In genomic region chr6:36819784-36820050, GRCm38 (mm10) we compare ENCODE assay signal across 11 mouse cellular contexts. TPM values are rescaled to one million over a fixed set of nuclear protein-coding genes. Genes with fewer than 3 reads are reported as not detected.
DNase-seq lines count a peak whose midpoint lies in the region; ATAC-seq and TF ChIP-seq lines count a peak whose summit lies in the region.
"Had no signal": no experiment of that assay in that cellular context is flagged by ENCODE, and none has a peak within 500 bp of the region (broad histone marks: within the 10 kb centered on the region; RNA-seq: fewer than 3 reads in every experiment).

No protein-coding gene starts in this region.

- no peak for ATAC-seq in heart, embryonic 16.5 days (replicated peaks; ENCODE audit: extremely low read depth, insufficient read depth, low FRiP score)
- ATAC-seq in neural tube, embryonic 13.5 days (ENCODE audit: low read depth): no peak
- no peak; the same call in 1 of the 2 replicates for ATAC-seq in limb, embryonic 14.5 days (ENCODE audit: low FRiP score, low read depth)

- H3K9ac ChIP-seq in heart, embryonic 16.5 days (ENCODE audit: low read length): 0 out of 2 replicates have a peak overlapping the region, but pooled peaks have one; percentile 5
- H3K9ac ChIP-seq in neural tube, embryonic 13.5 days: no peak overlapping the region
- H3K9ac ChIP-seq in limb, embryonic 14.5 days (ENCODE audit: low read depth, low read length, severe bottlenecking): no peak overlapping the region

- 0 out of 2 replicates have a peak, but pooled peaks cover 2% of the 10 kb centered on the region for H3K9me3 ChIP-seq in heart, embryonic 16.5 days (replicated peaks; ENCODE audit: control insufficient read depth, low read length)
- 0 out of 2 replicates have a peak, but pooled peaks cover 5% of the 10 kb centered on the region for H3K9me3 ChIP-seq in neural tube, embryonic 13.5 days
- no peaks in the 10 kb centered on the region for H3K9me3 ChIP-seq in limb, embryonic 14.5 days (ENCODE audit: control insufficient read depth, low read length)
- H3K9me3 ChIP-seq: megakaryocyte, embryonic 14.5 days had no signal

- no peak overlapping the region; the same call in 1 of the 2 replicates for H3K4me2 ChIP-seq in heart, embryonic 16.5 days (ENCODE audit: low read depth, low read length)
- 0 out of 2 replicates have a peak overlapping the region, but pooled peaks have one; percentile 14 for H3K4me2 ChIP-seq in neural tube, embryonic 13.5 days
- no peak overlapping the region for H3K4me2 ChIP-seq in limb, embryonic 14.5 days (replicated peaks; ENCODE audit: low read depth, low read length, severe bottlenecking)

- no peak overlapping the region for H3K4me3 ChIP-seq in heart, embryonic 16.5 days (ENCODE audit: low read length)
- H3K4me3 ChIP-seq in neural tube, embryonic 13.5 days: no peak overlapping the region
- no peak overlapping the region for H3K4me3 ChIP-seq in limb, embryonic 14.5 days (replicated peaks; ENCODE audit: low read length)
- H3K4me3 ChIP-seq: erythroblast, embryonic 14.5 days; megakaryocyte, embryonic 14.5 days had no signal

- H3K36me3 ChIP-seq in heart, embryonic 16.5 days (ENCODE audit: control insufficient read depth, insufficient read depth): no peaks in the 10 kb centered on the region
- no peaks in the 10 kb centered on the region for H3K36me3 ChIP-seq in neural tube, embryonic 13.5 days
- no peaks in the 10 kb centered on the region for H3K36me3 ChIP-seq in limb, embryonic 14.5 days (ENCODE audit: control insufficient read depth, insufficient read depth, low read length)

- H3K27me3 ChIP-seq in heart, embryonic 16.5 days (ENCODE audit: control insufficient read depth, insufficient read depth, low read length): no peaks in the 10 kb centered on the region
- no peaks in the 10 kb centered on the region for H3K27me3 ChIP-seq in neural tube, embryonic 13.5 days
- no peaks in the 10 kb centered on the region for H3K27me3 ChIP-seq in limb, embryonic 14.5 days (ENCODE audit: control insufficient read depth, insufficient read depth, low read length)
- H3K27me3 ChIP-seq: megakaryocyte, embryonic 14.5 days had no signal

- no peak for TF ChIP-seq POLR2A in limb, embryonic 14.5 days (IDR thresholded peaks at IDR 0.05; ENCODE audit: borderline replicate concordance, extremely low read depth, insufficient read depth, insufficient read length)

- peak overlapping the region; percentile 70 for H3K27ac ChIP-seq in heart, embryonic 16.5 days (ENCODE audit: low read length)
- H3K27ac ChIP-seq in neural tube, embryonic 13.5 days (replicated peaks): peak overlapping the region; percentile 78
- H3K27ac ChIP-seq in limb, embryonic 14.5 days (replicated peaks; ENCODE audit: low read depth, low read length): peak overlapping the region; percentile 63

- H3K4me1 ChIP-seq in heart, embryonic 16.5 days (ENCODE audit: control insufficient read depth, insufficient read depth, low read length): peaks cover 13% of the 10 kb centered on the region
- peaks cover 32% of the 10 kb centered on the region for H3K4me1 ChIP-seq in neural tube, embryonic 13.5 days (replicated peaks)
- peaks cover 14% of the 10 kb centered on the region for H3K4me1 ChIP-seq in limb, embryonic 14.5 days (ENCODE audit: control insufficient read depth, insufficient read depth, low read length)
- H3K4me1 ChIP-seq: megakaryocyte, embryonic 14.5 days had no signal

- DNase-seq in heart, postnatal 4 days: no peak
- no peak for DNase-seq in neural tube, embryonic 10.5 days (ENCODE audit: extremely low spot score, low spot score)
- DNase-seq in limb, embryonic 14.5 days (ENCODE audit: low spot score): peak; percentile 49
- DNase-seq in thymus, postnatal 4 days: no peak
- DNase-seq in ovary, postnatal 36 days (ENCODE audit: low spot score): no peak
- DNase-seq in embryo, embryonic 10 days (ENCODE audit: low spot score): no peak
- DNase-seq: kidney, postnatal 10 days had no signal

RNA-seq across cellular contexts. Expression of gene Ptn, which starts 9.7 kb away (rescaled TPM):
- 245 and 273 TPM in 2 replicates for polyA plus RNA-seq in heart, embryonic 16.5 days (2015; fragmentation: Nextera tagmentation; extraction: Ambion mirVana)
- total RNA-seq in heart, postnatal 4 days (2021): 100 to 1,000 TPM; 104 to 106 TPM
- polyA plus RNA-seq in neural tube, embryonic 13.5 days (2015; fragmentation: Nextera tagmentation; extraction: Ambion mirVana): 622 and 732 TPM in 2 replicates
- 321 and 513 TPM in 2 replicates for polyA plus RNA-seq in limb, embryonic 14.5 days (2012; rRNA removed)
- 595 and 613 TPM in 2 replicates for polyA plus RNA-seq in limb, embryonic 14.5 days (2014; fragmentation: Nextera tagmentation; extraction: Ambion mirVana)
- polyA plus RNA-seq: erythroblast, embryonic 14.5 days had no signal
